Mouse (Mus musculus): ENCODE results near the gene Nlrx1. TPM values are rescaled to one million over a fixed set of nuclear protein-coding genes. Genes with fewer than 3 reads are reported as not detected.

Nlrx1 gene
- total and polyA plus RNA-seq, 3 experiments: 8.8 to 15.4 (median 10.9) TPM

DNA sequence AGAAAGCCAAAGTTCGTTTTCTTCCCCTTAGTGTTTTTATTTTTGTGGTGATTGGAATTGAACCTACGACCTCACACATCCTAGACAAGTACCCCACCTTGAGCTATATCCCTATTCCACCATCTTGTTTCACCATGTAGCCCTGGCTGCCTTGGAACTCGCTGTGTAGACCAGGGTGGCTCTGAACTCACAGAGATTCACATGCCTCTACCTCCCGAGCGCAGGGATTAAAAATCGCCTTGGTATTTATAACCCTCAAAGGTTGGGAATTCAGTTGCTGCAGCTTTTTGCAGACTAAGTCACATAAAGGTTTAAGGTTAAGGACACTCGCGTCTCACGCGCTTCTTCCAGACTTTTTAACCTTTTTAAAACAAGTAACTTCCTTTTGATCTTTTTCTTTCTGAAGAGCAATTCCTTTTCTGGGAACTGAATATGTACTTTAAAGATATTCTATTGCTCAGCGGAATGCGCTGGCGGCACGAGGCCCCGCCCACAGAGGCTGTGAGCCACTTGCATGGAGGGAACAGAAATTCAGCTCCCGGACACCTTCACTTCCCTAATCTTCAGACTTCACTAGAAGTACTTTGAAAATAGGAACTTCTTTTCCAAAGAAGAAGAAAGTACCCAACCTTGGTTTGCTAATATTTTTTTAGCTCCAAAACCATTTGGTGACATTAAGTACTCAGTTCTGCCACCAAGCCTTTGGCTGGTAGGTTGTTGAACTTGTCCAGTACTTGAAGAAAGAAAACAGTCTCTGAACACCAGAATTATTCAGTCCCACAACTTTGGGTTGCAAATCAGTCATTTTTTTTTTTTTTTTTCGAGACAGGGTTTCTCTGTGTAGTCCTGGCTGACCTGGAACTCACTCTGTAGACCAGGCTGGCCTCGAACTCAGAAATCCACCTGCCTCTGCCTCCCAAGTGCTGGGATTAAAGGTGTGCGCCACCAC is 33.6 kb downstream of the Nlrx1 start:
- dilution Hi-C loops (cut with MboI; ENCODE audit: extremely low pct_ligation_motif_present, extremely low pct_unique_long_range_greater_than_20kb, low sequenced_read_pairs): no loop called here
- peaks cover 38% of the 10 kb centered on the region for H3K79me2 ChIP-seq (replicated peaks; ENCODE audit: control insufficient read depth, extremely low read depth, insufficient read depth, poor library complexity, severe bottlenecking)
- peaks cover 2 to 5% of the 10 kb centered on the region in 2 experiments for H3K36me3 ChIP-seq (replicated peaks in 1 of 2; ENCODE audit: control insufficient read depth in 1 of 2, insufficient read depth in 1 of 2, low read length in 1 of 2)
- H3K4me1 ChIP-seq (ENCODE audit: control insufficient read depth in 1 of 2, insufficient read depth in 2 of 2): peaks cover 15 to 62% of the 10 kb centered on the region in 2 experiments; a peak in 3 of 4 replicates
- DNase-seq (ENCODE audit: extremely low read depth): peak; percentile 77
- peak overlapping the region; percentile 48 to 59 (median 56) for H3K4me3 ChIP-seq (replicated peaks in 1 of 3; ENCODE audit: low read depth in 2 of 3, low read length in 2 of 3, poor library complexity in 1 of 3)
- no peaks in the 10 kb centered on the region for H3K9me3 ChIP-seq (replicated peaks; ENCODE audit: low read length)
- H3K4me2 ChIP-seq (ENCODE audit: insufficient read depth, low read depth, poor library complexity, severe bottlenecking): peak overlapping the region; percentile 85
- in situ Hi-C loops (cut with MboI; ENCODE audit: low pct_ligation_motif_present, low pct_unique_long_range_greater_than_20kb, low sequenced_read_pairs): loop anchor here (10.0 kb wide), 1 partner anchor 50 kb away; no protein-coding TSS in a partner anchor
- no peaks in the 10 kb centered on the region for H3K27me3 ChIP-seq (replicated peaks)
- H3K27ac ChIP-seq (ENCODE audit: insufficient read depth, low read depth): peak overlapping the region; percentile 77
- H3K9ac ChIP-seq (ENCODE audit: insufficient read depth, low read depth): peak overlapping the region; percentile 78
- TF ChIP-seq BHLHE40 (IDR thresholded peaks at IDR 0.05; ENCODE audit: low read depth, low read length): no peak
- TF ChIP-seq NRF1 (IDR thresholded peaks at IDR 0.05; ENCODE audit: low read depth, low read length): no peak; the same call in 1 of the 2 replicates
- peak; percentile 84 for TF ChIP-seq ZNF384 (IDR thresholded peaks at IDR 0.05; ENCODE audit: low read depth, low read length)
- TF ChIP-seq POLR2AphosphoS2 (IDR thresholded peaks at IDR 0.05; ENCODE audit: low read depth, low read length): peak; percentile 9; the same call in 1 of the 2 replicates
- TF ChIP-seq CTCF (conservative IDR thresholded peaks at IDR 0.05 in 1 of 2, IDR thresholded peaks at IDR 0.05 in 1 of 2; ENCODE audit: low read depth in 2 of 2, low read length in 2 of 2): no peak; a peak in 1 of 4 replicates
- TF ChIP-seq CHD2 (IDR thresholded peaks at IDR 0.05; ENCODE audit: low read length): no peak
- no peak; the same call in none of the 2 replicates for TF ChIP-seq MXI1 (IDR thresholded peaks at IDR 0.05; ENCODE audit: low read depth, low read length)
- TF ChIP-seq TBP (conservative IDR thresholded peaks at IDR 0.05; ENCODE audit: low read depth, low read length): peak; percentile 16; the same call in 1 of the 2 replicates
- no peak for TF ChIP-seq JUN (IDR thresholded peaks at IDR 0.05; ENCODE audit: insufficient read depth, low read depth, low read length)
- no peak for TF ChIP-seq ZKSCAN1 (IDR thresholded peaks at IDR 0.05; ENCODE audit: borderline replicate concordance, low read depth, low read length)
- no peak for TF ChIP-seq MEF2A (IDR thresholded peaks at IDR 0.05; ENCODE audit: borderline replicate concordance, low read depth, low read length)
- no peak for TF ChIP-seq HCFC1 (IDR thresholded peaks at IDR 0.05; ENCODE audit: low read depth, low read length)
- no peak for TF ChIP-seq USF1 (IDR thresholded peaks at IDR 0.05; ENCODE audit: low read depth, low read length)
- TF ChIP-seq ELF1 (IDR thresholded peaks at IDR 0.05; ENCODE audit: low read depth, low read length): no peak
- TF ChIP-seq CHD1 (IDR thresholded peaks at IDR 0.05; ENCODE audit: low read depth, low read length): no peak; the same call in 1 of the 2 replicates
- peak; percentile 45; the same call in 1 of the 2 replicates for TF ChIP-seq EP300 (IDR thresholded peaks at IDR 0.05; ENCODE audit: low read length)
- no peak; the same call in 1 of the 2 replicates for TF ChIP-seq IRF4 (IDR thresholded peaks at IDR 0.05; ENCODE audit: low read depth, low read length)
- TF ChIP-seq ZC3H11A (IDR thresholded peaks at IDR 0.05; ENCODE audit: low read depth, low read length): no peak
- TF ChIP-seq MYC (IDR thresholded peaks at IDR 0.05; ENCODE audit: low read depth, low read length): peak; percentile 46
- peak; percentile 72 for TF ChIP-seq MAX (IDR thresholded peaks at IDR 0.05; ENCODE audit: low read length)
- TF ChIP-seq SIN3A (IDR thresholded peaks at IDR 0.05; ENCODE audit: low read length): 0 out of 2 replicates have a peak, but pooled peaks have one; percentile 47
- TF ChIP-seq RAD21 (IDR thresholded peaks at IDR 0.05; ENCODE audit: low read depth, low read length): no peak
- TF ChIP-seq GABPA (IDR thresholded peaks at IDR 0.05; ENCODE audit: insufficient replicate concordance, low read depth, low read length): no peak
- peak; percentile 62 for TF ChIP-seq JUND (conservative IDR thresholded peaks at IDR 0.05; ENCODE audit: low read depth, low read length)
- no peak for TF ChIP-seq MAZ (IDR thresholded peaks at IDR 0.05; ENCODE audit: low read depth, low read length)
- TF ChIP-seq SMC3 (IDR thresholded peaks at IDR 0.05; ENCODE audit: low read depth, low read length): no peak
- TF ChIP-seq USF2 (conservative IDR thresholded peaks at IDR 0.05; ENCODE audit: low read depth, low read length): no peak
- TF ChIP-seq PAX5 (IDR thresholded peaks at IDR 0.05; ENCODE audit: low read length): no peak
- 0 out of 2 replicates have a peak, but pooled peaks have one; percentile 9 for TF ChIP-seq KAT2A (IDR thresholded peaks at IDR 0.05; ENCODE audit: insufficient replicate concordance, low read length)
- no peak for TF ChIP-seq UBTF (IDR thresholded peaks at IDR 0.05; ENCODE audit: low read depth, low read length)
- peak; percentile 26; the same call in 1 of the 2 replicates for TF ChIP-seq ZMIZ1 (IDR thresholded peaks at IDR 0.05; ENCODE audit: low read depth, low read length)
- TF ChIP-seq RCOR1 (conservative IDR thresholded peaks at IDR 0.05; ENCODE audit: low read depth, low read length): no peak; the same call in 1 of the 2 replicates
- peak; percentile 5; the same call in 1 of the 2 replicates for TF ChIP-seq NELFE (IDR thresholded peaks at IDR 0.05; ENCODE audit: low read depth, low read length)
- no peak for TF ChIP-seq ETS1 (conservative IDR thresholded peaks at IDR 0.05; ENCODE audit: low read depth, low read length)
- TF ChIP-seq MAFK (IDR thresholded peaks at IDR 0.05; ENCODE audit: insufficient replicate concordance, low read length): peak; percentile 3; the same call in 1 of the 2 replicates
- peak; percentile 18 for TF ChIP-seq POLR2A (IDR thresholded peaks at IDR 0.05; ENCODE audit: low read depth, low read length)
- peak; percentile 10 for TF ChIP-seq TCF12 (IDR thresholded peaks at IDR 0.05; ENCODE audit: low read depth, low read length)

All from CH12.LX (cell line).